Mouse (Mus musculus) olfactory bulb, adult 2 months (tissue): ENCODE results near the gene Fam173a.

Source experiments
- CTCF ChIP-seq: fragments of 200-500 bp; IDR thresholded peaks from 2 replicates; pipeline ENCODE4 v1.5.1; 2012; ENCODE audit warnings: low read depth, mild to moderate bottlenecking, low read length, moderate library complexity; ENCODE audit not compliant: insufficient read depth
- POLR2A ChIP-seq: fragments of 200-500 bp; IDR thresholded peaks from 2 replicates; pipeline ENCODE4 v1.6.1; 2012; ENCODE audit warnings: mild to moderate bottlenecking, low read depth, low read length, moderate library complexity; ENCODE audit not compliant: insufficient read depth

GRCm38 (mm10) chr17:25808789-25809605 lies 16.3 kb upstream of the Fam173a start, which contains the start of gene Fbxl16:
- 0 out of 2 replicates have a peak, but pooled peaks have one; percentile 14 for TF ChIP-seq CTCF
- TF ChIP-seq POLR2A: peak; percentile 91
